Mouse (Mus musculus): ENCODE measurements around the gene Spns3. TPM values are rescaled to one million over a fixed set of nuclear protein-coding genes. Genes with fewer than 3 reads are reported as not detected.

The Spns3 gene
- total and polyA plus RNA-seq, 2 experiments from 2014 or later, result 0.22 TPM; not detected in 1

- 74% methylated on average over 12 of the region's 12 CpGs for WGBS
- no peak for TF ChIP-seq CTCF (IDR thresholded peaks at IDR 0.05)
- ATAC-seq (ENCODE audit: low FRiP score), result no peak
- no peak overlapping the region for H3K9ac ChIP-seq (replicated peaks; ENCODE audit: low read length, poor library complexity, severe bottlenecking)
- H3K36me3 ChIP-seq (ENCODE audit: insufficient read depth, low read length), result peaks cover 28% of the 10 kb centered on the region
- H3K4me2 ChIP-seq (ENCODE audit: low read depth, low read length, poor library complexity, severe bottlenecking), result no peak overlapping the region
- no peak for DNase-seq (ENCODE audit: low spot score)
- no peaks in the 10 kb centered on the region for H3K27me3 ChIP-seq (ENCODE audit: insufficient read depth, low read length)
- H3K4me1 ChIP-seq (ENCODE audit: insufficient read depth, low read length), result no peaks in the 10 kb centered on the region
- H3K27ac ChIP-seq (ENCODE audit: low read depth, low read length), result no peak overlapping the region
- H3K9me3 ChIP-seq (ENCODE audit: low read length), result no peaks in the 10 kb centered on the region
- no peak overlapping the region for H3K4me3 ChIP-seq (ENCODE audit: low read depth, low read length)
Measured at GRCm38 (mm10) chr11:72457995-72458496, 92.3 kb downstream of the Spns3 start.

GRCm38 (mm10) chr11:72455694-72456093 is 94.6 kb downstream of the Spns3 start:
- peaks cover 51% of the 10 kb centered on the region for H3K36me3 ChIP-seq (ENCODE audit: insufficient read depth, low read length)

GRCm38 (mm10) chr11:72453105-72453953 is 97.0 kb downstream of the Spns3 start:
- TF ChIP-seq CTCF (IDR thresholded peaks at IDR 0.05), result no peak
- Histone ChIP-seq H3K4me1 (ENCODE audit: insufficient read depth, low read length) (no peaks in the 10 kb centered on the region), H3K4me2 (ENCODE audit: low read depth, low read length, poor library complexity, severe bottlenecking) (no peak overlapping the region), H3K9ac (replicated peaks; ENCODE audit: low read length, poor library complexity, severe bottlenecking) (no peak overlapping the region), H3K9me3 (ENCODE audit: low read length) (no peaks in the 10 kb centered on the region), H3K4me3 (ENCODE audit: low read depth, low read length) (no peak overlapping the region), H3K27me3 (ENCODE audit: insufficient read depth, low read length) (no peaks in the 10 kb centered on the region), H3K36me3 (ENCODE audit: insufficient read depth, low read length) (peaks cover 70% of the 10 kb centered on the region), H3K27ac (ENCODE audit: low read depth, low read length) (no peak overlapping the region)
- WGBS, result 61% methylated on average over 15 of the region's 15 CpGs
- DNase-seq (ENCODE audit: low spot score) (no peak), ATAC-seq (ENCODE audit: low FRiP score) (no peak)

More at GRCm38 (mm10) chr11:72455694-72456093, 94.6 kb downstream of the Spns3 start:
- H3K9me3 ChIP-seq (ENCODE audit: low read length), result no peaks in the 10 kb centered on the region
- H3K27ac ChIP-seq (ENCODE audit: low read depth, low read length), result no peak overlapping the region
- ATAC-seq (ENCODE audit: low FRiP score) (peak; percentile 31), DNase-seq (ENCODE audit: low spot score) (peak; percentile 47)
- no peak overlapping the region for H3K4me3 ChIP-seq (ENCODE audit: low read depth, low read length)
- no peak overlapping the region for H3K9ac ChIP-seq (replicated peaks; ENCODE audit: low read length, poor library complexity, severe bottlenecking)
- WGBS, result 34% methylated on average over 5 of the region's 5 CpGs
- TF ChIP-seq CTCF (IDR thresholded peaks at IDR 0.05), result no peak
- no peak overlapping the region for H3K4me2 ChIP-seq (ENCODE audit: low read depth, low read length, poor library complexity, severe bottlenecking)
- no peaks in the 10 kb centered on the region for H3K4me1 ChIP-seq (ENCODE audit: insufficient read depth, low read length)
- H3K27me3 ChIP-seq (ENCODE audit: insufficient read depth, low read length), result no peaks in the 10 kb centered on the region

- Histone ChIP-seq H3K4me3 (ENCODE audit: low read depth, low read length) (no peak overlapping the region), H3K27me3 (ENCODE audit: insufficient read depth, low read length) (no peaks in the 10 kb centered on the region), H3K4me1 (ENCODE audit: insufficient read depth, low read length) (no peaks in the 10 kb centered on the region), H3K9ac (replicated peaks; ENCODE audit: low read length, poor library complexity, severe bottlenecking) (no peak overlapping the region), H3K36me3 (ENCODE audit: insufficient read depth, low read length) (peaks cover 77% of the 10 kb centered on the region), H3K9me3 (ENCODE audit: low read length) (no peaks in the 10 kb centered on the region), H3K27ac (ENCODE audit: low read depth, low read length) (no peak overlapping the region), H3K4me2 (ENCODE audit: low read depth, low read length, poor library complexity, severe bottlenecking) (no peak overlapping the region)
- DNase-seq (ENCODE audit: low spot score), result no peak
- ATAC-seq (ENCODE audit: low FRiP score), result no peak
- TF ChIP-seq CTCF (IDR thresholded peaks at IDR 0.05), result no peak
- WGBS, result 89% methylated on average over 3 of the region's 3 CpGs
Measured at GRCm38 (mm10) chr11:72452140-72452665, 98.1 kb downstream of the Spns3 start.

GRCm38 (mm10) chr11:72447475-72447874 is 102.8 kb downstream of the Spns3 start:
- ATAC-seq (ENCODE audit: low FRiP score) (no peak), DNase-seq (ENCODE audit: low spot score) (no peak)
- Histone ChIP-seq H3K4me2 (ENCODE audit: low read depth, low read length, poor library complexity, severe bottlenecking) (no peak overlapping the region), H3K27ac (ENCODE audit: low read depth, low read length) (no peak overlapping the region), H3K9me3 (ENCODE audit: low read length) (no peaks in the 10 kb centered on the region), H3K4me1 (ENCODE audit: insufficient read depth, low read length) (no peaks in the 10 kb centered on the region; the same call in 1 of the 2 replicates), H3K27me3 (ENCODE audit: insufficient read depth, low read length) (no peaks in the 10 kb centered on the region), H3K36me3 (ENCODE audit: insufficient read depth, low read length) (peaks cover 96% of the 10 kb centered on the region), H3K9ac (replicated peaks; ENCODE audit: low read length, poor library complexity, severe bottlenecking) (no peak overlapping the region), H3K4me3 (ENCODE audit: low read depth, low read length) (no peak overlapping the region)
- WGBS, result 84% methylated on average over 8 of the region's 8 CpGs
- peak; percentile 43 for TF ChIP-seq CTCF (IDR thresholded peaks at IDR 0.05)

Measured in midbrain, postnatal 0 days (tissue).